Mouse (Mus musculus): ENCODE measurements around the gene Wls.

GRCm38 (mm10) chr3:159865691-159866090 lies 26.2 kb downstream of the Wls start:
- TF ChIP-seq CTCF (IDR thresholded peaks at IDR 0.05; ENCODE audit: low read depth, low read length) (no peak), POLR2A (IDR thresholded peaks at IDR 0.05; ENCODE audit: extremely low read depth, insufficient read depth, low read length) (no peak)
